Mouse (Mus musculus): ENCODE measurements at regions not wholly inside any gene's neighbourhood (a gene's known extent, or its start where the extent isn't known, plus 50 kb on each side); places are given as distances from the start of the nearest gene placed in this dataset.

GRCm38 (mm10) chr3:132017485-132018261, 67.4 kb upstream of the Dkk2 start:
- no peak for DNase-seq (ENCODE audit: low spot score in 2 of 2)

GRCm38 (mm10) chr3:132018505-132018904, 66.6 kb upstream of the Dkk2 start:
- no peak for DNase-seq (ENCODE audit: low spot score in 2 of 2)

GRCm38 (mm10) chr3:132022032-132022431, 63.1 kb upstream of the Dkk2 start:
- DNase-seq (ENCODE audit: low spot score in 2 of 2): no peak

GRCm38 (mm10) chr3:132023342-132023741, 61.8 kb upstream of the Dkk2 start:
- no peak for DNase-seq (ENCODE audit: low spot score in 2 of 2)

- no peak for DNase-seq (ENCODE audit: low spot score in 2 of 2)
Measured at GRCm38 (mm10) chr3:132029112-132029511, 56.0 kb upstream of the Dkk2 start.

- no peak for DNase-seq (ENCODE audit: low spot score in 2 of 2)
Measured at GRCm38 (mm10) chr3:132033078-132033713, 51.9 kb upstream of the Dkk2 start.

- DNase-seq (ENCODE audit: low spot score in 2 of 2): no peak
Measured at GRCm38 (mm10) chr3:132035176-132035575, 49.9 kb upstream of the Dkk2 start.

All from right cerebral cortex, postnatal 36 days (tissue).